Mouse (Mus musculus) liver, postnatal 0 days (tissue): ENCODE measurements around the gene Agt. TPM values are rescaled to one million over a fixed set of nuclear protein-coding genes. Genes with fewer than 3 reads are reported as not detected.

Experiments
- ATAC-seq: fragments of 200-750 bp; cut with Nextera tagmentation; 2 replicates; pipeline ENCODE4 v1.8.0; 2017; ENCODE audit warnings: mild to moderate bottlenecking, moderate library complexity
- DNase-seq: peaks from one replicate; pipeline ENCODE4 v3.0.0-alpha.2; 2016
- H3K27ac ChIP-seq: fragments of 300-500 bp; sonication (generic); 2 replicates; pipeline ENCODE4 v1.5.1; 2014; ENCODE audit warnings: antibody characterized with exemption, moderate library complexity, mild to moderate bottlenecking, low read depth
- H3K27me3 ChIP-seq: fragments of 300-500 bp; sonication (generic); 2 replicates; pipeline ENCODE4 v1.6.1; 2014; ENCODE audit warnings: low read length, control low read depth, mixed read lengths; ENCODE audit not compliant: insufficient read depth
- H3K36me3 ChIP-seq: fragments of 300-500 bp; sonication (generic); replicated peaks from 2 replicates; pipeline ENCODE4 v1.6.1; 2014; ENCODE audit warnings: mild to moderate bottlenecking, control low read depth, low read length, moderate library complexity, mixed read lengths; ENCODE audit not compliant: insufficient read depth
- H3K4me1 ChIP-seq: fragments of 300-500 bp; sonication (generic); 2 replicates; pipeline ENCODE4 v1.6.1; 2014; ENCODE audit warnings: antibody characterized with exemption, mild to moderate bottlenecking, control low read depth; ENCODE audit not compliant: insufficient read depth
- H3K4me2 ChIP-seq: fragments of 300-500 bp; sonication (generic); 2 replicates; pipeline ENCODE4 v1.6.1; 2014; ENCODE audit warnings: low read depth, mild to moderate bottlenecking, low read length, moderate library complexity, mixed read lengths
- H3K4me3 ChIP-seq: fragments of 300-500 bp; sonication (generic); 2 replicates; pipeline ENCODE4 v1.5.1; 2014; ENCODE audit warnings: low read depth, low read length
- H3K9ac ChIP-seq: fragments of 300-500 bp; sonication (generic); replicated peaks from 2 replicates; pipeline ENCODE4 v1.6.1; 2014; ENCODE audit warnings: mild to moderate bottlenecking, moderate library complexity
- H3K9me3 ChIP-seq: fragments of 300-500 bp; sonication (generic); 2 replicates; pipeline ENCODE4 v1.6.1; 2016; ENCODE audit warnings: mild to moderate bottlenecking, control low read depth, low read length, mixed read lengths
- CTCF ChIP-seq: sonication (generic); IDR thresholded peaks from 2 replicates; pipeline ENCODE4 v1.5.1; 2016; ENCODE audit warnings: antibody characterized with exemption, low read depth
- EP300 ChIP-seq: IDR thresholded peaks from 2 replicates; pipeline ENCODE4 v1.6.1; 2016; ENCODE audit warnings: antibody characterized with exemption, low read depth, mild to moderate bottlenecking
- WGBS: fragments of 180-500 bp; shearing (Covaris S2); extraction: QIAGEN DNeasy Blood & Tissue Kit; methylation state at CpG from one replicate; pipeline ENCODE4 v1.1.7; 2014; ENCODE audit not compliant: insufficient replicate concordance; 5-methylcytosine and 5-hydroxymethylcytosine counted together
- polyA plus RNA-seq: library from polyadenylated mRNA; unstranded; fragments of >200 nt; fragmentation: Nextera tagmentation; extraction: Ambion mirVana; gene quantifications from 2 replicates; pipeline ENCODE4 v1.2.1, GENCODE M21; 2015

The Agt gene
- polyA plus RNA-seq, 1 experiment from 2014 or later, result 883 TPM

DNA sequence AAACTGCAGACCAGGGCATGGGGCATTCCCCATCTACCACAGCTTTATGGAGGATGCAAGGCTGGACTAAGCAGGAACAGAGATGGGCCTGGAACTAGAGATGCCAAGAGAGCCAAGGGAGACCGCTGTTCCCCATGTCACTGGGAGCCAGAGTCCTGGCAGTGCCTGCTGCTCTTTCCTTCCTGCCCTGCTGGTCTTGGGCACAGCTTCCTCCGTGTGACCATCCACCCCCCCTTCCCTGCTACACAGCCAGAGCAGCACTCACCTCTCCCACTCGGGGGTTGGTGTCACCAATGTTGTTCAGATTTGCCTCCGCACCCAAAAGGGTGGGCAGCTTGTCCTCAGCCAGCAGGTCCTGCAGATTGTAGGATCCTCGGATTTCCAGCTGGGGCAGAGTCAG, 12.0 kb downstream of the Agt start:
- no peak for DNase-seq
- H3K27me3 ChIP-seq, result no peaks in the 10 kb centered on the region
- peaks cover 15% of the 10 kb centered on the region for H3K36me3 ChIP-seq
- no peak overlapping the region for H3K4me3 ChIP-seq
- ATAC-seq, result no peak
- no peak overlapping the region for H3K9ac ChIP-seq
- no peak overlapping the region for H3K27ac ChIP-seq
- H3K4me2 ChIP-seq, result no peak overlapping the region
- H3K9me3 ChIP-seq, result no peaks in the 10 kb centered on the region
- WGBS, result 52% methylated on average over 5 of the region's 5 CpGs
- TF ChIP-seq EP300 (no peak), CTCF (no peak)
- no peaks in the 10 kb centered on the region for H3K4me1 ChIP-seq

GRCm38 (mm10) chr8:124556658-124557057, 12.8 kb downstream of the Agt start:
- no peak for ATAC-seq
- Histone ChIP-seq H3K4me3 (no peak overlapping the region), H3K36me3 (peaks cover 19% of the 10 kb centered on the region), H3K27ac (no peak overlapping the region), H3K4me1 (no peaks in the 10 kb centered on the region), H3K9me3 (no peaks in the 10 kb centered on the region), H3K4me2 (no peak overlapping the region), H3K27me3 (no peaks in the 10 kb centered on the region), H3K9ac (no peak overlapping the region)
- TF ChIP-seq EP300 (no peak), CTCF (no peak)
- DNase-seq, result no peak
- 86% methylated on average over 13 of the region's 13 CpGs for WGBS

- Histone ChIP-seq H3K4me2 (no peak overlapping the region), H3K4me3 (no peak overlapping the region), H3K4me1 (no peaks in the 10 kb centered on the region), H3K36me3 (peaks cover 24% of the 10 kb centered on the region), H3K9ac (no peak overlapping the region), H3K27ac (no peak overlapping the region), H3K27me3 (no peaks in the 10 kb centered on the region), H3K9me3 (no peaks in the 10 kb centered on the region)
- 82% methylated on average over 7 of the region's 7 CpGs for WGBS
- ATAC-seq, result no peak
- DNase-seq, result no peak
- TF ChIP-seq CTCF (no peak), EP300 (no peak)
Observed at GRCm38 (mm10) chr8:124556164-124556563, 13.3 kb downstream of the Agt start.

DNA sequence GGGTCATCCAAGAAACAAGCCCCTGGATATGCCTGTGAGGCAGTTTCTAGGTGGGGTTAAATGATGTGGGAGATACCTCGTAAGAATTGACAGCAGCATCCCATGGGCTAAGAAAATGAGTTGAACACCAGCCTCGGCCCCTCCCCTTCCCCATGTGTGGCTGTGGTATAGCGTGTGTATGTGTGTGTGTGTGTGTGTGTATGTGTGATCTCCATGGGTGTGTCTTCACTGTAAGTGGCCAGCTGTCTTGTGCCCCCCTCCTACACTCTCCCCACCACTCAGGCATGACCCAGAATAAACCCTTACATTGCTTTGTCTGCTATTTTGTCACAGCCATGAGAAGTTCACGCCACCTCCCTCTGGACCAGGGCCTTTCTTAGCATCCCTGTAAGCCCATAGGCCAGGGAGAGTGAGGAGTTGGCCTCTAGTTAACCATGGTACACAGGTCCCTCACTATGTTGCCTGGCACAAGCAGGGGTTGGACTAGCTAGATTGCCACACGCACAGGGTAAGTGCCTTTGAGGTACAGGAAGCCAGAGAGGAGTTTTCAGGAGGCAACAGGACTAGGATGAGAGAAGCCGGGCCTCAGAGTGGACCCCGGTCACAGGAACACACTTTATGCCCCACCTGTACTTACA, 14.3 kb downstream of the Agt start:
- 81% methylated on average over 6 of the region's 7 CpGs for WGBS
- no peak overlapping the region for H3K9ac ChIP-seq
- TF ChIP-seq CTCF (no peak), EP300 (no peak)
- H3K36me3 ChIP-seq, result peaks cover 34% of the 10 kb centered on the region
- H3K4me3 ChIP-seq, result no peak overlapping the region
- no peaks in the 10 kb centered on the region for H3K27me3 ChIP-seq
- no peak for DNase-seq
- no peaks in the 10 kb centered on the region for H3K9me3 ChIP-seq
- no peak overlapping the region for H3K4me2 ChIP-seq
- peak; percentile 60 for ATAC-seq
- no peak overlapping the region for H3K27ac ChIP-seq
- no peaks in the 10 kb centered on the region for H3K4me1 ChIP-seq

- no peak overlapping the region for H3K4me3 ChIP-seq
- H3K9me3 ChIP-seq, result no peaks in the 10 kb centered on the region
- ATAC-seq (no peak), DNase-seq (no peak)
- 92% methylated on average over 15 of the region's 15 CpGs for WGBS
- H3K4me2 ChIP-seq, result no peak overlapping the region
- H3K27me3 ChIP-seq, result no peaks in the 10 kb centered on the region
- no peaks in the 10 kb centered on the region for H3K4me1 ChIP-seq
- no peak for TF ChIP-seq CTCF
- no peak for TF ChIP-seq EP300
- no peak overlapping the region for H3K27ac ChIP-seq
- peaks cover 52% of the 10 kb centered on the region for H3K36me3 ChIP-seq
- no peak overlapping the region for H3K9ac ChIP-seq
Observed at GRCm38 (mm10) chr8:124551011-124551661, 18.4 kb downstream of the Agt start.

DNA sequence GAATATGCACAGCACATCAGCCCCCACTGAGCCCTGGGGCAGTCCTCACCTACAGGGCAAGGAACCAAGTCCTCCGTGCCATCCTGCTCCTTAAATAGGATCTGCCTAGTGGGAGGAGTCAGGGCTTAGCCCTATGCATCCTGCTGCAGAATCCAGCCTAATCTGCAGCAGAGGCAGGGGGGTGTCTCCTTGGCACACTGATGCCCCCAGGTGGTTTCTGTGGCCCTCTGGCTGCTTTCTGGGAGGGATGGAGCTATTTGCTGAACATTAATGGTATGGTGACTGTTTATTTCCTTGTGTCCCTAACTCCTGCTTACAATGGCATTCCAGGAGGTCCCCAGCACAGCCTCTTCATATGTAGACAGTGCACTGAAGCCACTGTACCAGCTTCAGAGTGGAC, 21.3 kb downstream of the Agt start:
- H3K27me3 ChIP-seq, result no peaks in the 10 kb centered on the region
- no peak overlapping the region for H3K27ac ChIP-seq
- no peaks in the 10 kb centered on the region for H3K4me1 ChIP-seq
- WGBS, result 79% methylated on average over 1 of the region's 1 CpGs
- DNase-seq (no peak), ATAC-seq (no peak)
- no peak for TF ChIP-seq EP300
- TF ChIP-seq CTCF, result no peak
- no peak overlapping the region for H3K4me2 ChIP-seq
- no peaks in the 10 kb centered on the region for H3K9me3 ChIP-seq
- H3K36me3 ChIP-seq, result peaks cover 74% of the 10 kb centered on the region
- H3K9ac ChIP-seq, result no peak overlapping the region
- H3K4me3 ChIP-seq, result no peak overlapping the region
